Mouse (Mus musculus) liver, embryonic 15.5 days (tissue): ENCODE results near the gene Tcap. TPM values are rescaled to one million over a fixed set of nuclear protein-coding genes. Genes with fewer than 3 reads are reported as not detected.
A peak's percentile ranks its signal among the peaks of the same experiment; 100 is the strongest.

Source experiments
- ATAC-seq: fragments of 200-750 bp; cut with Nextera tagmentation; 2 replicates; pipeline ENCODE4 v1.8.0; 2017; ENCODE audit warnings: moderate number of reproducible peaks, mild to moderate bottlenecking, moderate library complexity; ENCODE audit not compliant: insufficient read depth
- H3K27ac ChIP-seq: fragments of 300-500 bp; sonication (generic); replicated peaks from 2 replicates; pipeline ENCODE4 v1.5.1; 2015; ENCODE audit warnings: mild to moderate bottlenecking, inconsistent platforms
- H3K27me3 ChIP-seq: fragments of 300-500 bp; sonication (generic); 2 replicates; pipeline ENCODE4 v1.6.1; 2015; ENCODE audit warnings: mild to moderate bottlenecking, inconsistent platforms
- H3K36me3 ChIP-seq: fragments of 300-500 bp; sonication (generic); replicated peaks from 2 replicates; pipeline ENCODE4 v1.6.1; 2015; ENCODE audit warnings: moderate library complexity, mild to moderate bottlenecking, inconsistent platforms
- H3K4me1 ChIP-seq: fragments of 300-500 bp; sonication (generic); replicated peaks from 2 replicates; pipeline ENCODE4 v1.6.1; 2015; ENCODE audit warnings: inconsistent platforms
- H3K4me2 ChIP-seq: fragments of 300-500 bp; sonication (generic); 2 replicates; pipeline ENCODE4 v1.6.1; 2015; ENCODE audit warnings: moderate library complexity, mild to moderate bottlenecking, inconsistent platforms
- H3K4me3 ChIP-seq: fragments of 300-500 bp; sonication (generic); replicated peaks from 2 replicates; pipeline ENCODE4 v1.5.1; 2015; ENCODE audit warnings: mild to moderate bottlenecking, inconsistent platforms
- H3K9ac ChIP-seq: fragments of 300-500 bp; sonication (generic); 2 replicates; pipeline ENCODE4 v1.6.1; 2015; ENCODE audit warnings: moderate library complexity, mild to moderate bottlenecking, inconsistent platforms
- H3K9me3 ChIP-seq: fragments of 300-500 bp; sonication (generic); replicated peaks from 2 replicates; pipeline ENCODE4 v1.6.1; 2016; ENCODE audit warnings: inconsistent platforms
- whole genome bisulfite sequencing: fragments of 180-500 bp; shearing (Covaris S2); methylation state at CpG from one replicate; pipeline ENCODE4 v1.1.7; 2015; ENCODE audit warnings: mixed read lengths; ENCODE audit not compliant: insufficient replicate concordance; 5-methylcytosine and 5-hydroxymethylcytosine counted together
- polyA plus RNA-seq: library from polyadenylated mRNA; unstranded; fragments of >200 nt; fragmentation: Nextera tagmentation; extraction: Ambion mirVana; gene quantifications from 2 replicates; pipeline ENCODE4 v1.2.1, GENCODE M21; 2015

The Tcap gene
- polyA plus RNA-seq, 1 experiment from 2014 or later: 1.7 TPM

DNA sequence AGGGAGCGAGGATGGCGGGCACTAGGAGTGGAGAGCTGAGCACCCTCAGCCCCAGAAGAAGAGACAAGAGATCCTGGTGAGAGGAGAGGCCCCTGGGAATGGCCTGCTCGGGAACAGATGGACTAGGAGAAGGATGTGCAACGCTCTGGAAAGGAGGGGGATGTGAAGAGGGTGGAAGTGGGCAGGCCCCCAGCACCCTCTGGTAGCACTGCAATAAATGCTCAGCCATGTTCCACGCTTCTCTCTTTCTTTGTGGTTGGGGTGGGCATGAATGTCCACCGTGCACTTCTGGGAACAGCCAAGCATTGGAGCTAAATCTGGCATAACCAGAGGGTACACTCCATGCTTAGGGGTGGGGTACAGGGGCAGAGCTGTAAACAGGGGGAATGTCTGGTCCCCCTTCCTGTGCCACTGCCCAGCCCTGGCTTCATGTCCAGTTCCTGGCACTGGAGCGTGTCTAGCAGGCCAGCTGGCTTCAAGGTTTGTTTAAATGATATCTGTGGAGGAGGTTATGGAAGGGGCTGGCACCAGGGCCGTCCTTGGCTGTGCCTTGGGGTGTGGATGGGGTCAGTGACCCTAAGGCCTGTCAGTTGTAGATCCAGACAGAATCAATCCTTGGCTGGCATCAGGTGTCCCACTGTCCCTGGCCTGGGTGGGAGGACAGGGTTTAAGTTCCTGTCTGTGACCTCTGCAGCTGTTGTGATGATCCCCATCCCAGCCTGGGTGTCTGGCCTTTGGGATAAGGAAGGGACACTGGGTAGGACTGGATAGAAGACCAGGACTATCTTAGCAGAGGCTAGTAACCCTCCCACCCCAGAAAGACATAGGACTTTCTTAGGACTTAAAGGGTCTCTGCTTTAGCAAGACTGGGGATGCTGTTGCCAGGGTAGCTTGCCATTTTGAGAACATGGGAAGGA lies 1.4 kb downstream of the Tcap start:
- Histone ChIP-seq H3K4me1 (no peaks in the 10 kb centered on the region), H3K9me3 (no peaks in the 10 kb centered on the region), H3K27me3 (peaks cover 64% of the 10 kb centered on the region), H3K4me3 (no peak overlapping the region), H3K27ac (no peak overlapping the region), H3K4me2 (no peak overlapping the region), H3K36me3 (peaks cover 9% of the 10 kb centered on the region), H3K9ac (no peak overlapping the region)
- WGBS: 47% methylated on average over 8 of the region's 8 CpGs
- no peak for ATAC-seq

DNA sequence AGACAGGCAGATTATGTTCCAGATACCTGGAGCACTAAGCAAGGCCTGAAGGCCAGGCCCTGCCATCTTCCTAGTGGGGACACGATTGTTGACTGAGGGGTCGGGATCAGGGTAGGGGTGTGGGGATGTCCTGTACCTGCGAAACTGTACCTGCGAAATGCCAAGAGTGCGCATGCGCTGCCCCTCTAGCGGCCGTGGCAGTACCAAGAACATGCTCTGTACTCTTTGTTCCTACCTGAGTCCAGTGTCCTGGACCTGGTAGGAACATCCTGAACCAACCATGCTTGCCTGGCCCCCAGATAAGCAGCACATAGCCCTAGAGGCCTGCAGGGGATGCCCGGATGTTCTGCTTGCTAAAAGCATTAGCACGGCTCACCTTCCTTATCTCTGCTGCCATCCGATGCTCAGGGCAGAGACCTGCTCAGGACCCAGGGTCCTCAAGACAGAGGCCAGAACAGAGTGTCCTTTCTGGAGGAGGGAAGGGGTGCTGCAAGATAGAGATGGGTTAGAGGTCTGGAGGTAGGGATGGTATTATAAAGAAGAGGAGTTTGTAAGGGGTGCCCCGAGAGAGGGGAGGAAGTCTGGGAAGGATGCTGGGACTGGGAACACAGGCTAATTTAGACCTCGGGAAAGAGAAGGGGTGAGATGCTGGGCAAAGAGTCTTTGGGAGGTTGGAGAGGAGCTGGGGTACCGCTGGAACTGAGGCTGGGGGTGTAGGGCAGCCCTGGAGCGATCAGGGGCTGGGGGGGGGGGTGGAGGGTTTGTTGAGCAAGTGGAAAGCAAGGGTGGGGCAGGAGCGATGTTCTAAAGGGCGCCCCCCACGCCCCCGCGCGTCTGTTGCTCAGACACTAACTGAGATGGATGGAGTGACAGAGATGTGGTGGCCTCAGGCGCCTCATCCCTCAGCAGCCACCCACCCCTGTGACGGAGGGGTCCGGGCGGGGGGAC lies 2.3 kb downstream of the Tcap start, which contains the start of gene Pnmt:
Gene Pnmt, plus strand, starts transcription at position 813 of the 948 bp plus-strand sequence.
- H3K4me3 ChIP-seq: no peak within 1 kb of the TSS
- 42% methylated on average over 25 of the region's 25 CpGs for WGBS
- no peaks in the 10 kb centered on the region for H3K4me1 ChIP-seq
- no peak for ATAC-seq
- H3K27me3 ChIP-seq: peaks cover 73% of the 10 kb centered on the region
- H3K4me2 ChIP-seq: no peak within 1 kb of the TSS
- 0 out of 2 replicates have a peak, but pooled peaks cover under 1% of the 10 kb centered on the region for H3K36me3 ChIP-seq
- no peaks in the 10 kb centered on the region for H3K9me3 ChIP-seq
- no peak within 1 kb of the TSS for H3K27ac ChIP-seq
- no peak within 1 kb of the TSS for H3K9ac ChIP-seq

DNA sequence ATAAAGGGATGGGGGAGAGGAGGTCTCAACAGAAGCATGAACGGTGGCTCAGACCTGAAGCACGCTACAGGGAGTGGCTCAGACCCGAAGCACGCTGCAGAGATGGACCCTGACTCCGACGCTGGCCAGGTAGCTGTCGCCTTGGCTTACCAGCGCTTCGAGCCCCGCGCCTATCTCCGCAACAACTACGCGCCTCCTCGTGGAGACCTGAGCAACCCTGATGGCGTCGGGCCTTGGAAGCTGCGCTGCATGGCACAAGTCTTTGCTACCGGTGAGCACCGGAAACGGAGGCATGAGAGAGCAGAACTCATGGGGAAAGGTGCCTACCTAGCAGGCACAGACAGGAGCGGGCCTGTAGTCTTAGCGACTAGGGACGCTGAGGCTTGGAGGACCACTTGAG lies 3.0 kb downstream of the Tcap start:
- Histone ChIP-seq H3K36me3 (no peaks in the 10 kb centered on the region), H3K9ac (no peak overlapping the region), H3K27me3 (peaks cover 78% of the 10 kb centered on the region), H3K4me1 (peaks cover under 1% of the 10 kb centered on the region; the same call in 1 of the 2 replicates), H3K4me3 (no peak overlapping the region), H3K9me3 (no peaks in the 10 kb centered on the region), H3K27ac (no peak overlapping the region), H3K4me2 (no peak overlapping the region)
- WGBS: 15% methylated on average over 24 of the region's 24 CpGs
- ATAC-seq: no peak

DNA sequence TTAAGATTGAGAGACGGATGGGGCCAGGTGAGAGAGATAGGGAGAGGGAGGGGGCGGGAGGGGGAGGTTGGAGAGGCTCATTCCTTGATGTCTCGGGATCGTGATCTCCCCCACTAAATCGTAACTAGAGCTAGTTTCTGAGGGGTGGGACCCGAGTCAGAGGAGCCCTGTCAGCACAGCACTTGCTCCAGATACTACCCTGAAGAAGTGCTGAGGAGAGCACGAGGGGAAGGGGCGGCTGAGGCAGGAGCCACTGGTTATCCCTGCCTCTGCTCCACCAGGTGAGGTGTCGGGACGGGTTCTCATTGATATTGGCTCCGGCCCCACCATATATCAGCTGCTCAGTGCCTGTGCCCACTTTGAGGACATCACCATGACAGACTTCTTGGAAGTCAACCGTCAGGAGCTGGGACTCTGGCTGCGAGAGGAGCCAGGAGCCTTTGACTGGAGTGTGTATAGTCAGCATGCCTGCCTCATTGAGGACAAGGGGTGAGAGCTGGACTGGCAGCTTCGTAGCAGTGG lies 3.5 kb downstream of the Tcap start:
- no peak for ATAC-seq
- 47% methylated on average over 14 of the region's 14 CpGs for WGBS
- Histone ChIP-seq H3K9ac (no peak overlapping the region), H3K36me3 (no peaks in the 10 kb centered on the region), H3K4me3 (no peak overlapping the region), H3K4me1 (peaks cover 5% of the 10 kb centered on the region), H3K27ac (no peak overlapping the region), H3K4me2 (no peak overlapping the region), H3K9me3 (no peaks in the 10 kb centered on the region), H3K27me3 (peaks cover 78% of the 10 kb centered on the region)

DNA sequence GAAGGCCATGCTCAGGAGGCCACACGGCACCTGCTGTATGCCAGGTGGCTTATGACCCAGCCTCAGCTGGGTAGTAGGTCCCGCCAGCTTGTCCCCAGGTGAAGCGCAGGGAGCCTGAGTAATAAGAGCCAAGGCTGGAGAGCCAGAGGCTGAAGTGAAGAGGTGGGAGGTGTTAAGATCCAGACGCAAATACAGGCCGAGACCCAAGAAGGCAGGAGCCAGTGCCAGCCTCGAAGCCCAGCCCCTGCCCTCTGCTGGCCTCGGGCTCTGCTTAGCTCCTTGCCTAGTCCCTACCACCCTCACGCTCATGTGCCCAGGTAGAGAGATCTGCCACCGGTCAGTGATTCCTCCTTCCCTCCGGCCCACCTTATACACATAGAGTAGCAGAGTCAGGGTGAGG lies 4.7 kb downstream of the Tcap start:
- ATAC-seq: no peak
- Histone ChIP-seq H3K4me1 (peaks cover 17% of the 10 kb centered on the region), H3K36me3 (no peaks in the 10 kb centered on the region), H3K27ac (no peak overlapping the region), H3K4me3 (no peak overlapping the region), H3K9me3 (no peaks in the 10 kb centered on the region), H3K27me3 (peaks cover 77% of the 10 kb centered on the region), H3K4me2 (no peak overlapping the region), H3K9ac (no peak overlapping the region)
- WGBS: 62% methylated on average over 10 of the region's 10 CpGs

DNA sequence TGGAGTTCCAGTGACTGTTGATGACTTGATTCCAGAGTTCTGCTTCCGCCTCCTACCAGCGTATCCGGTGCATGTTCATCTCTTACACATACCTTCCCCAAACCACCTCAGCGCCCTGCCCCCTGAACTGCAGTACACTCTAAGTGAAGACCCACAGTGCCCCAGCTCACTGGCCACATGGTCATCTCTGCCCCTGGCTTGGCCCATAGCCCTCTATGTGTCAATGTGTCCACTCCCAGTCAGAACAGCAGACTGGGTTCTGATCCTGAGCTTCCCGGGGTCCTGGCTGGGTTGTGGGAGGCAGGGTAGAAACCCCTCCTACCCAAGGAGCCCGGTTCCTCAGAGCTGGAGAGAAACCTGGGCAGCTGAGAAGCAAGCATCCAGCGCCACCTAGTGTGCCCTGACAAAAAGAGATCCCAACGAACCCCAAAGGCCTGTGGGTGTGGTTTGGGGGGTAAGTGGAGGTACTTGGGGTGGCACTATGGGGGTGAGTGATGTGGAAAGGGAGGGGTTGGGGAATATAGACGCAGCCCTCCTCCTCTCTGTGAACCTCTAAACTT lies 5.7 kb downstream of the Tcap start:
- no peak for ATAC-seq
- 17% methylated on average over 9 of the region's 9 CpGs for WGBS

DNA sequence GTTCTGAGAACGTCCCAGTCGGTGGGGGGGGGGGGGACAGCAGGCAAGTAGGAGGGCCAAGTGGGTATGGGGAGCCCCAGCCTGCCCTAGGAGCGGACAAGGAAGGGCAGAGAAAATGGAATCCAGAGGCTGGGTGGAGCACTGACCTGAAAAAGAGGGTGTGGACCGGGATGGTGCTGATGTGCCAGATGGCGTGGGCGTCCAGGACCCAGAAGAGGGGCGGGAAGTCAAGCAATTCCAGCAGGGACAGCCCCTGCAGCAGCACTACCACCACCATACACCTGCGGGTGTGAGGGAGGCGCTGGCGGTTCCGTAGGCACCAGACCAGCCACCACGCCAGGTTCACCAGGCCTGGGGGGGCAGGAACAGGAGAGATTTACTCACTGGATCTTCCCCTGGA lies 6.5 kb downstream of the Tcap start:
- WGBS: 72% methylated on average over 12 of the region's 12 CpGs
- no peak for ATAC-seq
- H3K27me3 ChIP-seq: peaks cover 59% of the 10 kb centered on the region

More for the DNA sequence above, 5.7 kb downstream of the Tcap start:
- Histone ChIP-seq H3K27ac (no peak overlapping the region), H3K9ac (no peak overlapping the region), H3K4me1 (peaks cover 27% of the 10 kb centered on the region), H3K4me3 (no peak overlapping the region), H3K4me2 (no peak overlapping the region), H3K27me3 (peaks cover 67% of the 10 kb centered on the region), H3K36me3 (no peaks in the 10 kb centered on the region), H3K9me3 (no peaks in the 10 kb centered on the region)

DNA sequence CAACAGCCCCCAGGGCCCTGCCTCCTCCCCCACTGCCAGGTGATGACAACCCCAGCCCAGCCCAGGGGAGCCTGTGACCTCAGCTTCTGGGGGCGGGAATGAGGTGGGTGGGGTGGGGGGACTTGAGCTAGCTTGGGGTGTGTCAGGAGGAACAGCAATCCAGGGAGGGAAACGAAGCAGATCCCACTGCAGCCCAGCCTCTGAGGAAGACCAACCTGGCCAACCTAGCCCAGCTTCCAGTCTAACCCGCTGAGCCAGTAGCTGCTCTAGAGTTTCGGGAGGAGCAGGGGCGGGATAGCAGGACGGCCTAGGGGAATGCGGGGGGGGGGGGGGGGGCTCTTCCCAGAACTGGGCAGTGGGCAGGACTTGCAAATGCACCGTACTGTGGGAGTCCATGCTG lies 8.4 kb downstream of the Tcap start:
- WGBS: 47% methylated on average over 8 of the region's 8 CpGs
- H3K9me3 ChIP-seq: no peaks in the 10 kb centered on the region
- H3K27me3 ChIP-seq: peaks cover 40% of the 10 kb centered on the region
- H3K4me3 ChIP-seq: no peak overlapping the region
- H3K4me1 ChIP-seq: peaks cover 40% of the 10 kb centered on the region
- peak overlapping the region; percentile 82 for H3K27ac ChIP-seq
- no peaks in the 10 kb centered on the region for H3K36me3 ChIP-seq
- ATAC-seq: no peak
- H3K4me2 ChIP-seq: peak overlapping the region; percentile 61
- H3K9ac ChIP-seq: peak overlapping the region; percentile 29; the same call in 1 of the 2 replicates

More for the DNA sequence above, 6.5 kb downstream of the Tcap start:
- Histone ChIP-seq H3K9me3 (no peaks in the 10 kb centered on the region), H3K4me3 (no peak overlapping the region), H3K36me3 (no peaks in the 10 kb centered on the region), H3K4me2 (no peak overlapping the region), H3K4me1 (peaks cover 35% of the 10 kb centered on the region), H3K9ac (no peak overlapping the region), H3K27ac (no peak overlapping the region)

DNA sequence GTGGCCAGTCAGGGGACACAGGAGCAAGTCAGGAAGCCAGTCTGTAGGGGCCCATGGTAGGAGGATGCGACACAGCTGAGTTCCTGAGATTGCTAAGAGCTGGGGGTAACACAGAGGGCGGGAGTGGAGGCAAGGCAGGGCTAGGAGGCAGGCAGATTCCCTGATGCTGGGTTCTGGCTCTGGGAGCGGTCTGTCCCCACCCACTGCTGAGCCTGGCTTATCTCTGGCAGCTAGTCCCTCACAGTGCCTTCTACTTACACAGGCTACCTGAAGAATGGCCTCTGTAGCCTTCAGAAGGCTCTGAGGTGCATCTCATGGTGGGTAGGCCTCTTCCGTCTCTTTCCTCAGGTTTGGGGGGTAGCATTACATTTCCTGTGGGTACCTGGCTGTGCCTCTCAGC lies 9.0 kb downstream of the Tcap start:
- H3K9me3 ChIP-seq: no peaks in the 10 kb centered on the region
- 22% methylated on average over 4 of the region's 4 CpGs for WGBS
- H3K27ac ChIP-seq: peak overlapping the region; percentile 82
- H3K9ac ChIP-seq: peak overlapping the region; percentile 34; the same call in 1 of the 2 replicates
- H3K36me3 ChIP-seq: no peaks in the 10 kb centered on the region
- peak; percentile 82 for ATAC-seq
- H3K4me3 ChIP-seq: peak overlapping the region; percentile 9; the same call in 1 of the 2 replicates
- H3K4me1 ChIP-seq: peaks cover 40% of the 10 kb centered on the region
- peak overlapping the region; percentile 61 for H3K4me2 ChIP-seq
- H3K27me3 ChIP-seq: peaks cover 34% of the 10 kb centered on the region

DNA sequence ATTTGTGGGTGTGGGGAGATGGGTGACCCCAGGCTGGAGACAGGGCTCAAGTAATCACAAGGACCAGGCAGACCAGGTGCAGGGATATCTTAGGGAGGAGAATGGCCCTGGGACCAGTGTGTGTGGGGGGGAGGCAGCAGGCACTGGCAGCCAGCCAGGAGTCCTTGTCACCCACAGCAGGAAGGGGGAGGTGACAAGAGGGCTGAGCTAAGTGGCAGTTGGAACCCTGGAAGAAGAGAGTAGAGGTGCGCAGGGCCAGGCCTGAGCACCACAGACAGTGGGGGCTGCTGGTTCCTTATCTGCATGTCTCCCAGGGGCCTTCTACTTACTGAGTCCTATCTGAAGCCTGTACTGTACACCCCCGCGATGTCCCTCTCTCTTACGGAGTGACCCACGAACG lies 9.7 kb downstream of the Tcap start:
- H3K36me3 ChIP-seq: no peaks in the 10 kb centered on the region
- H3K27me3 ChIP-seq: peaks cover 27% of the 10 kb centered on the region
- H3K4me3 ChIP-seq: 0 out of 2 replicates have a peak overlapping the region, but pooled peaks have one; percentile 9
- H3K27ac ChIP-seq: peak overlapping the region; percentile 82
- H3K9ac ChIP-seq: peak overlapping the region; percentile 34; the same call in 1 of the 2 replicates
- H3K4me2 ChIP-seq: peak overlapping the region; percentile 61
- peak; percentile 77 for ATAC-seq
- H3K9me3 ChIP-seq: no peaks in the 10 kb centered on the region
- peaks cover 40% of the 10 kb centered on the region for H3K4me1 ChIP-seq
- WGBS: 10% methylated on average over 6 of the region's 6 CpGs
